Mouse (Mus musculus): ENCODE measurements around the gene Htra2. TPM values are rescaled to one million over a fixed set of nuclear protein-coding genes. Genes with fewer than 3 reads are reported as not detected.
A peak's percentile ranks its signal among the peaks of the same experiment; 100 is the strongest.

Gene Htra2
- polyA plus RNA-seq, 1 experiment from 2014 or later: 45.9 TPM

DNA sequence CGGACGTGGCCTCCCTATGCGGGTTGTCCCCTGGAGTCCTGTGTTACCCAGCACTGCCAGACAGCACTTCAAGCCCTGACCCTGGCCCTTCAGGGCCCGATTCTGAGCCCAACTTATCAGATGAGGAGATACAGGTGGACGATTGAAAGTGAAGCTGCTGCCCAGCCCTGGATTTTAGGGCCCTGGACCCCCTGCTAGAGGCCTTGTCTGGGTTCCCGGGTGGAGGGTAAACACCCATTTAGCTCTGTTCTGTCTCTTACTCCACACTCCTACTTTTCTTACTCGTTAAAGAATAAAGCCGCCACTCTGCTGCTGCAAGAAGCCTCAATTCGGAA lies 32.8 kb upstream of the Htra2 start:
- Histone ChIP-seq H3K9me3 (ENCODE audit: control insufficient read depth, low read length) (no peaks in the 10 kb centered on the region), H3K36me3 (ENCODE audit: control insufficient read depth, insufficient read depth, low read length) (no peaks in the 10 kb centered on the region), H3K4me3 (ENCODE audit: low read depth, low read length) (peak overlapping the region; percentile 7; the same call in 1 of the 2 replicates), H3K4me1 (ENCODE audit: control insufficient read depth, insufficient read depth, low read length) (no peaks in the 10 kb centered on the region), H3K9ac (replicated peaks; ENCODE audit: low read depth, low read length) (no peak overlapping the region), H3K27ac (ENCODE audit: low read depth, low read length) (no peak overlapping the region), H3K27me3 (ENCODE audit: control insufficient read depth, insufficient read depth, low read length) (peaks cover 47% of the 10 kb centered on the region), H3K4me2 (ENCODE audit: low read depth, low read length) (peak overlapping the region; percentile 22; the same call in 1 of the 2 replicates)
- ATAC-seq (ENCODE audit: low read depth): no peak
- WGBS: 8% methylated on average over 9 of the region's 9 CpGs

DNA sequence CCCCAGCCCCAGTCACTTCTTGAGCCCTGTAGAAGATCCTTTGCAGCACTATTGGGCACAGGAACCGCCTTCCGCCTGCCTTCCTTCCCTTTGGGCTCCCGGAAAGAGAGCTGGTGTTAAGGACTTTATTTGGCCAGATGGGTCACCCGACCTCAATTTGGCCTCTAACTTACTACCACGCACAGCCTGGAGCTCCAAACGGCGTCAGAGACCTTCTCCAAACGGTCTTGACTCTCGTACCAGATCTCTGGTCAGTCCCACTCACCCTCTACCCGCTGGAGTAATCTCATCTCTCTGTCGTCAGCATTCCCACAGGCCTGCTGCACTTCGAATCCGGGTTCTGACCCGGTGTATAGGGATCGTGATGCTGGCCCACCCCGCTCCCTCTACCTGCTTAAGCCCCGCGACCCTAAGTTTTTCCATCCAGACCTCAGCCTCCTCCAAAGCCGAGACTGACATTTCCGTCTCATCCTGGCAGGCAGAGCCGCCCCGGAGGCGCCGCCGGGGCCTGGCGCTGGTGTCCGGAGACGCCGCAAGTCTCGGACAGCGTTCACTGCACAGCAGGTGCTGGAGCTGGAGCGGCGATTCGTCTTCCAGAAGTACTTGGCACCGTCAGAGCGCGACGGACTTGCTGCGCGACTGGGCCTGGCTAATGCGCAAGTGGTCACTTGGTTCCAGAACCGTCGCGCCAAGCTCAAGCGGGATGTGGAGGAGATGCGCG lies 32.3 kb upstream of the Htra2 start:
- no peak overlapping the region for H3K9ac ChIP-seq (replicated peaks; ENCODE audit: low read depth, low read length)
- no peaks in the 10 kb centered on the region for H3K36me3 ChIP-seq (ENCODE audit: control insufficient read depth, insufficient read depth, low read length)
- H3K27ac ChIP-seq (ENCODE audit: low read depth, low read length): no peak overlapping the region
- H3K4me2 ChIP-seq (ENCODE audit: low read depth, low read length): peak overlapping the region; percentile 22; the same call in 1 of the 2 replicates
- 2% methylated on average over 47 of the region's 47 CpGs for WGBS
- peaks cover 47% of the 10 kb centered on the region for H3K27me3 ChIP-seq (ENCODE audit: control insufficient read depth, insufficient read depth, low read length)
- no peaks in the 10 kb centered on the region for H3K9me3 ChIP-seq (ENCODE audit: control insufficient read depth, low read length)
- H3K4me1 ChIP-seq (ENCODE audit: control insufficient read depth, insufficient read depth, low read length): no peaks in the 10 kb centered on the region
- peak overlapping the region; percentile 7; the same call in 1 of the 2 replicates for H3K4me3 ChIP-seq (ENCODE audit: low read depth, low read length)
- ATAC-seq (ENCODE audit: low read depth): no peak

- Histone ChIP-seq H3K36me3 (ENCODE audit: control insufficient read depth, insufficient read depth, low read length) (no peaks in the 10 kb centered on the region), H3K9me3 (ENCODE audit: control insufficient read depth, low read length) (no peaks in the 10 kb centered on the region), H3K4me3 (ENCODE audit: low read depth, low read length) (no peak within 1 kb of the TSS), H3K4me2 (ENCODE audit: low read depth, low read length) (no peak within 1 kb of the TSS), H3K27me3 (ENCODE audit: control insufficient read depth, insufficient read depth, low read length) (peaks cover 47% of the 10 kb centered on the region), H3K4me1 (ENCODE audit: control insufficient read depth, insufficient read depth, low read length) (no peaks in the 10 kb centered on the region), H3K9ac (replicated peaks; ENCODE audit: low read depth, low read length) (no peak within 1 kb of the TSS), H3K27ac (ENCODE audit: low read depth, low read length) (no peak within 1 kb of the TSS)
- 1% methylated on average over 35 of the region's 42 CpGs for WGBS
- no peak for ATAC-seq (ENCODE audit: low read depth)
Observed at GRCm38 (mm10) chr6:83086121-83087035, 31.3 kb upstream of the Htra2 start, which contains the start of gene Lbx2. Gene Lbx2, plus strand, starts transcription at chr6:83086367.

DNA sequence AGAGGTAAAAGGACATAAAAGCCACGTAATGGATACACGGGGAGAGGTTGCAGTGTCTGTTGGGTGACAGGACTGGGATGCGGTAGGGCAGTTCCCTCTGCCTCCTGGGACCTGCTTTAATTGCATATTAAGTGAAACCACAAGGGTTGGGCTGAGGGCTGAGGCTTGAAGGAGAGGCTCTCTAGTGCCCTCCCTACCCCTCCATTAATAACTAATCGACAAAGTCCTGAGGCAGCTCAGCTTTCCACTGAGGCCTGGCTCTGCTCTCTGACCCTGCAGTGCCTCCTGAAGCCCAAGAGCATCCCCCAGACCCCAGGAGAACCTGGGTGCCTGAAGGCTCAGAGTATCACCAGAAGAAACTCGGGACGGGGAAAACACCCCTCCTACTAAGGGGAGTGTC lies 29.4 kb upstream of the Htra2 start:
- Histone ChIP-seq H3K27ac (ENCODE audit: low read depth, low read length) (no peak overlapping the region), H3K36me3 (ENCODE audit: control insufficient read depth, insufficient read depth, low read length) (peaks cover 10% of the 10 kb centered on the region; the same call in 1 of the 2 replicates), H3K4me1 (ENCODE audit: control insufficient read depth, insufficient read depth, low read length) (peaks cover 4% of the 10 kb centered on the region), H3K4me2 (ENCODE audit: low read depth, low read length) (no peak overlapping the region), H3K9ac (replicated peaks; ENCODE audit: low read depth, low read length) (no peak overlapping the region), H3K27me3 (ENCODE audit: control insufficient read depth, insufficient read depth, low read length) (peaks cover 42% of the 10 kb centered on the region), H3K4me3 (ENCODE audit: low read depth, low read length) (no peak overlapping the region), H3K9me3 (ENCODE audit: control insufficient read depth, low read length) (no peaks in the 10 kb centered on the region)
- no peak for ATAC-seq (ENCODE audit: low read depth)
- WGBS: 7% methylated on average over 6 of the region's 6 CpGs

DNA sequence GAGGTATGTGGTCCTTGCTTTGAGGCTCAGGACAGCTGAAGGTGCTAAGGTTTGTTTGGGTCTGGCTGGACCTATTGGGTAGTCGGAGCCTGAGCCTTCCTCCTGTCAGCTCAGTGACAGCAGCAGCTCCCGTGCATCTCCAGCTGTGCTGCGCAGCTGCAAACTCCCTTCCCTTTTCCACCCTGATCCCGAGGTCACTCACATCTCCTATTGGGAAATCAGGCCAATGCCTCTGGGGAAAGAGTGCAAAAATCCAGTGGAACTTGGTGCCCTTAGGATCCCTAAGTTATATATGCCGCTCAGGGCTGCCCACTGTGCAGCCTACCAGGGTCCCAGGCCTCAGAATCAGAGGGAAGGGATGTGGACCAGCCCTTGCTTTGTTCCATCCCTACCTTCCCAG lies 28.4 kb upstream of the Htra2 start:
- Histone ChIP-seq H3K4me2 (ENCODE audit: low read depth, low read length) (no peak overlapping the region), H3K4me1 (ENCODE audit: control insufficient read depth, insufficient read depth, low read length) (peaks cover 8% of the 10 kb centered on the region), H3K4me3 (ENCODE audit: low read depth, low read length) (no peak overlapping the region), H3K27me3 (ENCODE audit: control insufficient read depth, insufficient read depth, low read length) (peaks cover 35% of the 10 kb centered on the region), H3K9ac (replicated peaks; ENCODE audit: low read depth, low read length) (no peak overlapping the region), H3K27ac (ENCODE audit: low read depth, low read length) (no peak overlapping the region), H3K9me3 (ENCODE audit: control insufficient read depth, low read length) (no peaks in the 10 kb centered on the region), H3K36me3 (ENCODE audit: control insufficient read depth, insufficient read depth, low read length) (peaks cover 10% of the 10 kb centered on the region; the same call in 1 of the 2 replicates)
- 16% methylated on average over 5 of the region's 5 CpGs for WGBS
- ATAC-seq (ENCODE audit: low read depth): no peak

GRCm38 (mm10) chr6:83080210-83080609 lies 25.1 kb upstream of the Htra2 start:
- H3K4me2 ChIP-seq (ENCODE audit: low read depth, low read length): no peak overlapping the region
- peaks cover 14% of the 10 kb centered on the region for H3K4me1 ChIP-seq (ENCODE audit: control insufficient read depth, insufficient read depth, low read length)
- peaks cover 18% of the 10 kb centered on the region for H3K27me3 ChIP-seq (ENCODE audit: control insufficient read depth, insufficient read depth, low read length)
- no peak overlapping the region for H3K27ac ChIP-seq (ENCODE audit: low read depth, low read length)
- 99% methylated on average over 5 of the region's 5 CpGs for WGBS
- ATAC-seq (ENCODE audit: low read depth): no peak
- H3K9ac ChIP-seq (replicated peaks; ENCODE audit: low read depth, low read length): no peak overlapping the region
- no peaks in the 10 kb centered on the region for H3K9me3 ChIP-seq (ENCODE audit: control insufficient read depth, low read length)
- peaks cover 10% of the 10 kb centered on the region; the same call in 1 of the 2 replicates for H3K36me3 ChIP-seq (ENCODE audit: control insufficient read depth, insufficient read depth, low read length)
- H3K4me3 ChIP-seq (ENCODE audit: low read depth, low read length): no peak overlapping the region

DNA sequence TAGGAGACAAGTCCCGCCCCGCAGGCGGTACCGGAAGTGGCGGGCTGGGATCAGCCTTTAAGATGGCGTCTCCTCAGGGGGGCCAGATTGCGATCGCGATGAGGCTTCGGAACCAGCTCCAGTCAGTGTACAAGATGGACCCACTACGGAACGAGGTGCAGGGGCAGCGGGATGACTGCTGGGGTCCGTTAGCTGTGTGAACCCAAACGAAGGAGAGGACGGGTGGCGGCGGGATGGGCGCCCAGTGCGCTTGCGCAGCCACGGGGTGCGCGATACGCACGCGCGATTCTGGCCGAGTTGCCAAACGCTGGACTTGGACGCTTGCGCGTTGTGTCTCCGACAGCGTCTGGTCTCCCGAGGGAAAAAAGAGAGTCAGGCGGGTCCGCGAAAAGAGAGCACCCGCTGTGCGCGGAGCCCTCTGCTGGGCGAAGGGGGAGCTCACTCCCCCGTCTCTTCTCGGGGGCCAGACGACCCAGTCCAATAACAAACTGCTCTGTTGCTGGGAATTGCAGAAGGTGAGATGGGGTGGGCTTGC lies 23.3 kb upstream of the Htra2 start:
- ATAC-seq (ENCODE audit: low read depth): peak; percentile 93
- Histone ChIP-seq H3K36me3 (ENCODE audit: control insufficient read depth, insufficient read depth, low read length) (peaks cover 10% of the 10 kb centered on the region; the same call in 1 of the 2 replicates), H3K4me1 (ENCODE audit: control insufficient read depth, insufficient read depth, low read length) (peaks cover 14% of the 10 kb centered on the region), H3K27me3 (ENCODE audit: control insufficient read depth, insufficient read depth, low read length) (peaks cover 17% of the 10 kb centered on the region), H3K4me2 (ENCODE audit: low read depth, low read length) (peak overlapping the region; percentile 96), H3K4me3 (ENCODE audit: low read depth, low read length) (peak overlapping the region; percentile 76), H3K27ac (ENCODE audit: low read depth, low read length) (peak overlapping the region; percentile 86), H3K9ac (replicated peaks; ENCODE audit: low read depth, low read length) (peak overlapping the region; percentile 62), H3K9me3 (ENCODE audit: control insufficient read depth, low read length) (no peaks in the 10 kb centered on the region)
- under 1% methylated on average over 46 of the region's 46 CpGs for WGBS

DNA sequence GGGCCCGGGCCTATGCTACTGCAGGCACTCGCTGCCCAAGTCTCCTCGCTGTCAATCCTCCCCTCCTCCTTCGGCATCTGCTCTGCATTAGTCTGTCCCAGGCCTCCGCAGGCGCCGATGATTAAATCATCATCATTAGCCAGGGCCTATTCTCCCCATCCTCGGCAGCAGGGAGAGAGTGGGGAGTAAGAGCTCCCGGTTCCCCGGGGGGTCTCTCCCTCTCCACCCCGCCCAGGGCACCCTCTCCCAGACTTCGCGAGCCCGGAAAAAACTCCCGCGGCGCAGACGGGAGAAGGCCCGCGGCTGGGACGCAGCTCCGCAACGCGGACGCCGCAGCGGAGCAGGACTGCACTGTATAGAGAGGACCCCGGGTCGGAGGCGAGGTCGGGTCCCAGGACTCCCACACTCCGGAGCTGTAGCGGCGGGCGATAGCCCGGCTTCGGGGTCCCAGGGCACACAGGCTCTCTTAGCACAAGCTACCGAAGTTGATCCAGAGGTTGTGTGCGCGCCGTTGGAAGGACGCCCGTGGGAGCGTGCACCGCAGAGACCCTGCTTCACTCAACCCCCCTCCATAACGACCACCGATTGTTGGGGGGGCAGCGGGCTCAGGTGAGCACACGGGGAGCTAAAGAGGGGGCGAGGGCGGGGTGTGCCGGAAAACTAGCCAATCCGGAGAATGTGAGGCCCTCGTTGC lies 22.7 kb upstream of the Htra2 start, which contains the start of gene Pcgf1:
TSS of gene Pcgf1 (plus strand) at position 240 of the 694 bp plus-strand sequence.
- WGBS: under 1% methylated on average over 54 of the region's 54 CpGs
- peak within 1 kb of the TSS; percentile 86 for H3K27ac ChIP-seq (ENCODE audit: low read depth, low read length)
- peak within 1 kb of the TSS; percentile 86 for H3K9ac ChIP-seq (replicated peaks; ENCODE audit: low read depth, low read length)
- peak within 1 kb of the TSS; percentile 76 for H3K4me3 ChIP-seq (ENCODE audit: low read depth, low read length)
- H3K27me3 ChIP-seq (ENCODE audit: control insufficient read depth, insufficient read depth, low read length): peaks cover 16% of the 10 kb centered on the region
- peaks cover 10% of the 10 kb centered on the region; the same call in 1 of the 2 replicates for H3K36me3 ChIP-seq (ENCODE audit: control insufficient read depth, insufficient read depth, low read length)
- peaks cover 14% of the 10 kb centered on the region for H3K4me1 ChIP-seq (ENCODE audit: control insufficient read depth, insufficient read depth, low read length)
- peak; percentile 78 for ATAC-seq (ENCODE audit: low read depth)
- H3K4me2 ChIP-seq (ENCODE audit: low read depth, low read length): peak within 1 kb of the TSS; percentile 96
- H3K9me3 ChIP-seq (ENCODE audit: control insufficient read depth, low read length): no peaks in the 10 kb centered on the region

Data from neural tube, embryonic 14.5 days (tissue).